Mouse (Mus musculus) embryonic fibroblast, embryonic 13.5 days (primary cell): Measurements from ENCODE around the gene Dnal1. TPM values are rescaled to one million over a fixed set of nuclear protein-coding genes. Genes with fewer than 3 reads are reported as not detected.

Source experiments
- H3K27ac ChIP-seq: 2 replicates; pipeline ENCODE4 v1.5.1; 2012; ENCODE audit warnings: low read length, control low read depth, inconsistent platforms; ENCODE audit not compliant: insufficient read depth
- H3K4me1 ChIP-seq: 2 replicates; pipeline ENCODE4 v1.6.1; 2011; ENCODE audit warnings: low read length; ENCODE audit not compliant: control insufficient read depth, insufficient read depth
- H3K4me3 ChIP-seq: 2 replicates; pipeline ENCODE4 v1.5.1; 2011; ENCODE audit warnings: mild to moderate bottlenecking, control low read depth, low read length; ENCODE audit not compliant: insufficient read depth
- CTCF ChIP-seq: IDR thresholded peaks from 2 replicates; pipeline ENCODE4 v1.5.1; 2011; ENCODE audit warnings: mild to moderate bottlenecking, control low read depth, low read length, moderate library complexity, borderline replicate concordance; ENCODE audit not compliant: insufficient read depth
- POLR2A ChIP-seq: IDR thresholded peaks from 2 replicates; pipeline ENCODE4 v1.6.1; 2011; ENCODE audit warnings: low read depth, mild to moderate bottlenecking, control low read depth, low read length, moderate library complexity
- polyA plus RNA-seq: library from polyadenylated mRNA; stranded (reverse); fragments of >200 nt; gene quantifications from 2 replicates; pipeline ENCODE4 v1.2.4, GENCODE M21; 2011; ENCODE audit warnings: low read depth; ENCODE audit not compliant: missing spikeins, insufficient read length

The Dnal1 gene
- polyA plus RNA-seq, 1 experiment, result 21.6 TPM

GRCm38 (mm10) chr12:84180701-84181435, 66.7 kb downstream of the Dnal1 start:
- TF ChIP-seq CTCF (no peak), POLR2A (no peak)
- Histone ChIP-seq H3K27ac (no peak overlapping the region), H3K4me1 (peaks cover 40% of the 10 kb centered on the region), H3K4me3 (no peak overlapping the region)

- H3K4me1 ChIP-seq, result peaks cover 37% of the 10 kb centered on the region
- no peak overlapping the region for H3K4me3 ChIP-seq
- TF ChIP-seq POLR2A, result no peak
- no peak for TF ChIP-seq CTCF
- H3K27ac ChIP-seq, result no peak overlapping the region
Measured at GRCm38 (mm10) chr12:84181999-84182398, 67.8 kb downstream of the Dnal1 start.

- Histone ChIP-seq H3K4me3 (no peak overlapping the region), H3K27ac (no peak overlapping the region), H3K4me1 (peaks cover 39% of the 10 kb centered on the region)
- TF ChIP-seq POLR2A (no peak), CTCF (no peak)
Measured at GRCm38 (mm10) chr12:84184979-84185378, 70.8 kb downstream of the Dnal1 start.

DNA sequence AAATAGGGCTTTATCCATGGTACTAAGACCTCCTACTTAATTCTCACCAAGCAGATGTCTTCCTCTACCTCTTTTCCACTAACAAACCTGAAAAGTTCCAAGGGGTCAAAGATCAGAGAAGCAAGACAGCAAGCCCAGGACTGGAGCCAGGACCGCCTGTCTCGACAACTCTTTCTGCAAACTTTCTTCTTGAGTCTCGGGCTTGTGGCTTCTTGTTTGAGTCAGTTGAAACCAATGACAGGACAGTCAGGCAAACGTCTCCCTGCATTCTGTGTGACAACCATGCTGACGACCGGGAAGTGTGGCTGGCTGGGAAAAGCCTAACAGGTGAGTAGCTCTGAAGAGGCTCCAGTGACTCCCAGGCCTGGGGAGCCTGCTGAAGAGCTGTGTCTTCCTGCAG, 71.4 kb downstream of the Dnal1 start:
- Histone ChIP-seq H3K4me1 (peaks cover 37% of the 10 kb centered on the region), H3K4me3 (no peak overlapping the region), H3K27ac (no peak overlapping the region)
- TF ChIP-seq POLR2A (no peak), CTCF (no peak)

DNA sequence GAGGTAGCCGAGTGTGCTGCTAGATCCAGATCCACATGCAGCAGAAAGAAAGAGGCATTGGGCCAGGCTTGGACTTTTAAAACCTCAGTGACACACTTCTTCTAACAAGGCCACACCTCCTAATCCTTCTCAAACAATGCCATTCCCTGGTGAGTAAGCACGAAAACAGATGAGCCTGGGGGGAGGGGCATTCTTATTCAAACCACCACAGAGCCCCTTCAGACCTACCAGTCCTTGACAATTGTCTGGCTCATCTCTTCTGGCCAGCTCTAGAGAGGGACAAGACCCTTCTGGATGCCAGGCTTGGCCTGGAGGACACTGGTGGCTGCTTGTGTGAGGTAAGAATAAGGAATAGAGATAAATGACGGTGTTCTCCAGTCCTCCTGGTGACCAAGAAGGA, 72.4 kb downstream of the Dnal1 start:
- H3K27ac ChIP-seq, result peak overlapping the region; percentile 22; the same call in 1 of the 2 replicates
- peaks cover 28% of the 10 kb centered on the region for H3K4me1 ChIP-seq
- no peak overlapping the region for H3K4me3 ChIP-seq
- TF ChIP-seq CTCF (no peak), POLR2A (no peak)

DNA sequence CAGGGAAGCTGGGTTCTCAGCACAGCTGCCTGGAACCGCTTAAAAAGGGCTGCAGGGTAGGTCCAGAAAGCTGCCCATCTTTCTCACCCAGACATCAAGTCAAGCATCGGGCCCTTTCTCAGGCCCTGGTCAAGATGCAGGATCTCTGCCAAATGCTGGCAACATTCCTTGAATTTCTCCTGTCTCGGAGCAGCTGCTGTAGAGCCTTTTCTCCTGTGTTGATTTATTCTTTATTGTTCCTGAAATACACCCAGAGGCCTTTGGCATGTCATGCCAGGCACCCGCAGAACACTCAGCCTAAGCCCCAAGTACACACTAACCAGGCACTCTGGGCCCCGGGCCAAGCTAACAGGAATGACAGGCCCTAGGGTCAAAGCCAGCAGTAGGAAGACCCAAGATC, 72.8 kb downstream of the Dnal1 start:
- Histone ChIP-seq H3K4me3 (no peak overlapping the region), H3K27ac (peak overlapping the region; percentile 22), H3K4me1 (peaks cover 24% of the 10 kb centered on the region)
- TF ChIP-seq POLR2A (no peak), CTCF (no peak)

GRCm38 (mm10) chr12:84187752-84188601, 73.8 kb downstream of the Dnal1 start:
- no peak overlapping the region for H3K4me3 ChIP-seq
- H3K4me1 ChIP-seq, result peaks cover 24% of the 10 kb centered on the region
- peak overlapping the region; percentile 21 for H3K27ac ChIP-seq
- TF ChIP-seq POLR2A (no peak), CTCF (no peak)

DNA sequence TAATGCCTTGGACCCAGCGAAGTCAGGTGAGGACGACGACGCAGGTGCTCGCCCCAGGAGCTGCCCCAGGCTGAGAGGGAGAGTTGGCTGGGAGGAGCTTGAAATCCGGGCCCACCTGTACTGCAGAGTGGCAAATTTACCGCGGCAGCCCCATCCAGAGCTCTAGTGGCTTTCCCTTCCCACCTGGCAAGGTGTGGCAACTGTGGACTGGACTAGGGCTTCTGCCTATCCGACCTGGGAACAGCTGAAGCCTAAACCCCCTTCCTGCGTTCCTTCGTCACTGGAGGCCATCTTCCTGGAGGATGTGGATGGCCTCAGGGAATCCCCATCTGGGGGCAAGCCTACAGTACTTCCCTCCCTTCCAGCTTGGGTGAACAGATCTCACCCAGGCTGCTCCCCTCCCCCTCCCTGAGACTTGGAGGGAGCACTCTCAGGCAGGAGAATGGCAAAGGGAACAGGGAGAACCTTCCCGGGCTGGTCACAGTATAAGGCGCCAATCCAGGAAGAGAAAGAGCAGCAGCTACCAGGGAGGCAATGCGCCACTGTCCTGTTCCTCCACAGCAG, 74.8 kb downstream of the Dnal1 start:
- TF ChIP-seq POLR2A, result no peak
- peaks cover 24% of the 10 kb centered on the region for H3K4me1 ChIP-seq
- H3K27ac ChIP-seq, result no peak overlapping the region; the same call in 1 of the 2 replicates
- no peak overlapping the region for H3K4me3 ChIP-seq

DNA sequence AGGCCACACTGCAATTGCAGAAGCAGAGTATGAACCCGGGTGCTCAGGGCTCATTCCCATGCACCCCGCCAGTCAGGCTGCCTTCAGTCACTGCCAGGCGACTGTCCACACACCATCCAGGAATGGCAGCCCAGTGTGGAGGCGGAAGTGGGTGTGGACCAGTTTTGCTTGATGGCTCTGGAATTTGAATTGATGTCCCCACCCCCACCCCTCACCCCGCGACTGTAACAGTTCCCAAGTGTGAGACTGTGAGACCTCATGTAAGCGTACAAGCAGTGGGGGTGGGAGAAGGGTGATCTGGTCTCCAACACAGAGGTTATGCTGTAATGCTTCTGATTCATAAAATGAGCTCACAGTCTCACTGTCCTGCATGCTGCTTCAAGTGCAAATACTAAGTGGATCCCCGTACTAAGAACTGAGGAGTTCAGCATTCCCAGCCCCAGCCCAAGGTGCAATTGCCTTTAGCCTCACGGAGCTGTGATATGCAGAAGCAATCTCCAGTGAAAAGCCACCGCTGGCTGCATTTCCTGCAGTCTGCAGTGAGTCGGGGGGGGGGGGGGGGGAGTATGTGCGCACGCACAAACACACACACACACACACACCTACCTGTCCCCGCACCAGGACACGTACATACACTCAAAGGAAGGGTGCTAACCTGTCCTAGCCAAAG, 76.1 kb downstream of the Dnal1 start:
- Histone ChIP-seq H3K27ac (peak overlapping the region; percentile 4; the same call in 1 of the 2 replicates), H3K4me3 (0 out of 2 replicates have a peak overlapping the region, but pooled peaks have one; percentile 62), H3K4me1 (peaks cover 30% of the 10 kb centered on the region)
- TF ChIP-seq POLR2A (no peak), CTCF (no peak)

- TF ChIP-seq CTCF (no peak), POLR2A (no peak)
- Histone ChIP-seq H3K4me3 (peak overlapping the region; percentile 62), H3K27ac (no peak overlapping the region), H3K4me1 (peaks cover 35% of the 10 kb centered on the region)
Measured at GRCm38 (mm10) chr12:84191190-84191589, 77.0 kb downstream of the Dnal1 start.
